ENCODE assay signal across 8 mouse cellular contexts in genomic region chr9:43863609-43864397, GRCm38 (mm10).
DNase-seq lines count a peak whose midpoint lies in the region; ATAC-seq lines count a peak whose summit lies in the region.

No protein-coding gene starts in this region.

- peaks cover 13% of the 10 kb centered on the region; the same call in 1 of the 2 replicates for H3K27me3 ChIP-seq in forebrain, embryonic 11.5 days (ENCODE audit: control insufficient read depth, insufficient read depth, low read length)
- peaks cover 10% of the 10 kb centered on the region; the same call in 1 of the 2 replicates for H3K27me3 ChIP-seq in midbrain, embryonic 14.5 days (ENCODE audit: control insufficient read depth, insufficient read depth, low read length)

- peak overlapping the region; percentile 20 for H3K9ac ChIP-seq in forebrain, embryonic 11.5 days (ENCODE audit: low read length)
- H3K9ac ChIP-seq in midbrain, embryonic 14.5 days (replicated peaks; ENCODE audit: low read length): peak overlapping the region; percentile 37; the same call in 1 of the 2 replicates

- H3K4me2 ChIP-seq in forebrain, embryonic 11.5 days (ENCODE audit: low read depth, low read length, severe bottlenecking): peak overlapping the region; percentile 48
- peak overlapping the region; percentile 43 for H3K4me2 ChIP-seq in midbrain, embryonic 14.5 days (ENCODE audit: low read length)

- no peaks in the 10 kb centered on the region for H3K9me3 ChIP-seq in forebrain, embryonic 11.5 days (ENCODE audit: control insufficient read depth, low read length)
- H3K9me3 ChIP-seq in midbrain, embryonic 14.5 days (ENCODE audit: control insufficient read depth, low read length): no peaks in the 10 kb centered on the region

- ATAC-seq in forebrain, embryonic 11.5 days (replicated peaks; ENCODE audit: low FRiP score): peak; percentile 84
- ATAC-seq in midbrain, embryonic 14.5 days (ENCODE audit: low FRiP score, low TSS enrichment): peak; percentile 64

- peak; percentile 37 for DNase-seq in right cerebral cortex, adult 18-20 months
- no peak for DNase-seq in right cerebral cortex, postnatal 25 days
- DNase-seq in forebrain, embryonic 11.5 days (ENCODE audit: low spot score): peak; percentile 78
- peak; percentile 48 for DNase-seq in heart, postnatal 4 days
- peak; percentile 42 to 53 for DNase-seq in layer of hippocampus, postnatal 10 days (ENCODE audit: low spot score in 2 of 2)
- DNase-seq in midbrain, embryonic 14.5 days: peak; percentile 71
- no peak for DNase-seq in T-cell, adult 2 months (ENCODE audit: low spot score)
- no peak for DNase-seq in cerebellum, adult 11 months

- WGBS in forebrain, embryonic 11.5 days: 2% methylated on average over 30 of the region's 30 CpGs
- WGBS in midbrain, embryonic 14.5 days: 2% methylated on average over 30 of the region's 30 CpGs

- peaks cover 15% of the 10 kb centered on the region; the same call in 1 of the 2 replicates for H3K4me1 ChIP-seq in forebrain, embryonic 11.5 days (replicated peaks; ENCODE audit: control insufficient read depth, insufficient read depth, low read length)
- H3K4me1 ChIP-seq in midbrain, embryonic 14.5 days (ENCODE audit: control insufficient read depth, insufficient read depth, low read length): peaks cover 15% of the 10 kb centered on the region

- H3K4me3 ChIP-seq in forebrain, embryonic 11.5 days (ENCODE audit: low read depth, low read length): peak overlapping the region; percentile 19
- H3K4me3 ChIP-seq in midbrain, embryonic 14.5 days (replicated peaks; ENCODE audit: low read depth, low read length): 0 out of 2 replicates have a peak overlapping the region, but pooled peaks have one; percentile 5

- H3K27ac ChIP-seq in forebrain, embryonic 11.5 days (ENCODE audit: low read depth, low read length): peak overlapping the region; percentile 66
- H3K27ac ChIP-seq in midbrain, embryonic 14.5 days (replicated peaks; ENCODE audit: low read depth, low read length): peak overlapping the region; percentile 52

- H3K36me3 ChIP-seq in forebrain, embryonic 11.5 days (ENCODE audit: control insufficient read depth, insufficient read depth, low read length): no peaks in the 10 kb centered on the region
- no peaks in the 10 kb centered on the region for H3K36me3 ChIP-seq in midbrain, embryonic 14.5 days (ENCODE audit: control insufficient read depth, insufficient read depth, low read length)

Comparison
In these comparisons a context has a peak if more than half of its experiments do, and no peak if none do; other contexts are left out.
1. DNase-seq: peak in right cerebral cortex, adult 18-20 months (single experiment), forebrain, embryonic 11.5 days (single experiment), heart, postnatal 4 days (single experiment), layer of hippocampus, postnatal 10 days (2 of 2) and midbrain, embryonic 14.5 days (single experiment); none in right cerebral cortex, postnatal 25 days (single experiment), T-cell, adult 2 months (single experiment) and cerebellum, adult 11 months (single experiment).